Mouse (Mus musculus) thymus, adult 2 months (tissue): ENCODE data around the gene Prpf6. TPM values are rescaled to one million over a fixed set of nuclear protein-coding genes. Genes with fewer than 3 reads are reported as not detected.

Experiments
- DNase-seq: peaks from one replicate; pipeline ENCODE4 v3.0.0; 2021
- H3K27ac ChIP-seq: fragments of 200-500 bp; 2 replicates; pipeline ENCODE4 v1.5.1; 2012; ENCODE audit warnings: low read length, control low read depth; ENCODE audit not compliant: control insufficient read depth, insufficient read depth
- H3K27me3 ChIP-seq: fragments of 200-500 bp; 2 replicates; pipeline ENCODE4 v1.6.1; 2012; ENCODE audit warnings: mild to moderate bottlenecking, low read length, moderate library complexity, mixed read lengths; ENCODE audit not compliant: control insufficient read depth, insufficient read depth
- H3K36me3 ChIP-seq: fragments of 200-500 bp; 2 replicates; pipeline ENCODE4 v1.6.1; 2012; ENCODE audit warnings: mild to moderate bottlenecking, low read length, moderate library complexity; ENCODE audit not compliant: control insufficient read depth, insufficient read depth
- H3K4me1 ChIP-seq: fragments of 200-500 bp; replicated peaks from 2 replicates; pipeline ENCODE4 v1.6.1; 2012; ENCODE audit warnings: low read length; ENCODE audit not compliant: control insufficient read depth, insufficient read depth
- H3K4me3 ChIP-seq: fragments of 200-500 bp; 2 replicates; pipeline ENCODE4 v1.5.1; 2012; ENCODE audit warnings: mild to moderate bottlenecking, low read length, control low read depth, moderate library complexity; ENCODE audit not compliant: control insufficient read depth, insufficient read depth
- CTCF ChIP-seq: fragments of 200-500 bp; IDR thresholded peaks from 2 replicates; pipeline ENCODE4 v1.5.1; 2012; ENCODE audit warnings: mild to moderate bottlenecking, control low read depth, low read length, moderate library complexity, borderline replicate concordance; ENCODE audit not compliant: control insufficient read depth, poor library complexity, insufficient read depth; ENCODE audit errors: extremely low read depth
- POLR2A ChIP-seq: fragments of 200-500 bp; IDR thresholded peaks from 2 replicates; pipeline ENCODE4 v1.6.1; 2012; ENCODE audit warnings: mild to moderate bottlenecking, low read length, control low read depth, moderate library complexity; ENCODE audit not compliant: control insufficient read depth, poor library complexity, insufficient read depth; ENCODE audit errors: extremely low read depth
- WGBS: fragments of 180-500 bp; shearing (Covaris S2); methylation state at CpG from one replicate; pipeline ENCODE4 v1.1.7; 2018; 5-methylcytosine and 5-hydroxymethylcytosine counted together
- polyA plus RNA-seq: library from polyadenylated mRNA; depleted of rRNA; stranded (reverse); fragments of >200 nt; gene quantifications from 2 replicates; pipeline ENCODE4 v1.2.3, GENCODE M21; 2012; rRNA removed

Prpf6 gene
- polyA plus RNA-seq: 22.2 and 22.5 TPM in 2 replicates

- Histone ChIP-seq H3K4me3 (peak within 1 kb of the TSS; percentile 97), H3K36me3 (no peaks in the 10 kb centered on the region; the same call in 1 of the 2 replicates), H3K27ac (peak within 1 kb of the TSS; percentile 45), H3K27me3 (no peaks in the 10 kb centered on the region), H3K4me1 (peaks cover 11% of the 10 kb centered on the region)
- peak; percentile 54 for DNase-seq
- TF ChIP-seq CTCF (no peak), POLR2A (no peak)
- 3% methylated on average over 5 of the region's 5 CpGs for WGBS
These were observed at the start of gene Prpf6 for GRCm38 (mm10) chr2:181591528-181592085. TSS of gene Prpf6 (plus strand) at chr2:181591868.

GRCm38 (mm10) chr2:181546142-181546541 is 45.5 kb upstream of the Prpf6 start:
- Histone ChIP-seq H3K27me3 (no peaks in the 10 kb centered on the region), H3K36me3 (peaks cover 52% of the 10 kb centered on the region), H3K4me1 (no peaks in the 10 kb centered on the region), H3K27ac (no peak overlapping the region), H3K4me3 (no peak overlapping the region)
- DNase-seq: no peak
- WGBS: 98% methylated on average over 7 of the region's 7 CpGs
- no peak for TF ChIP-seq POLR2A
- no peak for TF ChIP-seq CTCF

- WGBS: 8% methylated on average over 1 of the region's 1 CpGs
- DNase-seq: no peak
- no peak for TF ChIP-seq CTCF
- TF ChIP-seq POLR2A: no peak
- no peaks in the 10 kb centered on the region for H3K4me1 ChIP-seq
- H3K27ac ChIP-seq: no peak overlapping the region
- peaks cover 61% of the 10 kb centered on the region for H3K36me3 ChIP-seq
- no peak overlapping the region for H3K4me3 ChIP-seq
- no peaks in the 10 kb centered on the region for H3K27me3 ChIP-seq
These were observed 43.4 kb upstream of the Prpf6 start for GRCm38 (mm10) chr2:181548227-181548626.

GRCm38 (mm10) chr2:181548682-181549081 is 43.0 kb upstream of the Prpf6 start:
- no peaks in the 10 kb centered on the region for H3K4me1 ChIP-seq
- H3K36me3 ChIP-seq: peaks cover 61% of the 10 kb centered on the region
- no peak for TF ChIP-seq CTCF
- TF ChIP-seq POLR2A: no peak
- no peak for DNase-seq
- H3K27ac ChIP-seq: no peak overlapping the region
- WGBS: 63% methylated on average over 5 of the region's 5 CpGs
- H3K4me3 ChIP-seq: no peak overlapping the region
- H3K27me3 ChIP-seq: no peaks in the 10 kb centered on the region

GRCm38 (mm10) chr2:181550233-181550632 is 41.4 kb upstream of the Prpf6 start:
- no peaks in the 10 kb centered on the region for H3K4me1 ChIP-seq
- TF ChIP-seq POLR2A (no peak), CTCF (no peak)
- H3K36me3 ChIP-seq: peaks cover 61% of the 10 kb centered on the region
- WGBS: 98% methylated on average over 2 of the region's 2 CpGs
- no peaks in the 10 kb centered on the region for H3K27me3 ChIP-seq
- no peak overlapping the region for H3K27ac ChIP-seq
- DNase-seq: no peak
- H3K4me3 ChIP-seq: no peak overlapping the region

- no peak overlapping the region for H3K4me3 ChIP-seq
- TF ChIP-seq CTCF: no peak
- no peak for TF ChIP-seq POLR2A
- no peaks in the 10 kb centered on the region for H3K27me3 ChIP-seq
- no peak for DNase-seq
- peaks cover 31% of the 10 kb centered on the region for H3K36me3 ChIP-seq
- no peaks in the 10 kb centered on the region for H3K4me1 ChIP-seq
- H3K27ac ChIP-seq: no peak overlapping the region
These were observed 37.9 kb upstream of the Prpf6 start for GRCm38 (mm10) chr2:181553772-181554171.

- no peaks in the 10 kb centered on the region for H3K36me3 ChIP-seq
- TF ChIP-seq CTCF (no peak), POLR2A (no peak)
- H3K4me1 ChIP-seq: no peaks in the 10 kb centered on the region
- no peak overlapping the region for H3K27ac ChIP-seq
- no peaks in the 10 kb centered on the region for H3K27me3 ChIP-seq
- H3K4me3 ChIP-seq: no peak overlapping the region
- DNase-seq: no peak
- 97% methylated on average over 3 of the region's 3 CpGs for WGBS
These were observed 24.3 kb upstream of the Prpf6 start for GRCm38 (mm10) chr2:181567338-181567737.

- Histone ChIP-seq H3K4me1 (no peaks in the 10 kb centered on the region), H3K4me3 (no peak overlapping the region), H3K27me3 (no peaks in the 10 kb centered on the region), H3K27ac (no peak overlapping the region), H3K36me3 (no peaks in the 10 kb centered on the region)
- peak; percentile 66 for DNase-seq
- TF ChIP-seq CTCF: no peak
- WGBS: 78% methylated on average over 7 of the region's 7 CpGs
These were observed 23.2 kb upstream of the Prpf6 start for GRCm38 (mm10) chr2:181568272-181569008.
